Mouse (Mus musculus) spleen, adult 18-20 months (tissue): ENCODE data around the gene Vapa.
A peak's percentile ranks its signal among the peaks of the same experiment; 100 is the strongest.

ENCODE experiments used
- DNase-seq, 2 experiments: peaks; one replicate each; pipeline ENCODE4 v3.0.0; 2022; ENCODE audit warnings: mixed read lengths in 2 of 2

Gene Vapa

DNA sequence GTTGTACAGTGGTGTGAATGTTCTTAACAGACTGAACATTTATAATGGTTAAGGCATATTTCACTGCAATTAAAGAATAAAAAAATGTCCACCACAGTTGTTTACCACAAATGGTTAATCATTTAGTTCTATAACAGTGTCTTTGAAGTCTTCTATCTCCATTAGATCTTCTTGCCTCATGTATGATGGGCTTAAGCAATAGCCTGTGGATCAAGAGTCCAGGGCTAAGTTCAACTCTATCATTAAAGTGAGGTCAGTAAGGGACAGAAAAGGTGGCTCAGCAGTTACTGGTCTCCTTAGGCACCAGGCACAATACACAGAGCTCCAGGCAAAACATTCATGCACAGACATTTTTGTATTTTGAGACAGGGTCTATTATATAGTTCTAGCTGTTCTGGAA is 9.8 kb upstream of the Vapa start:
- DNase-seq: no peak

DNA sequence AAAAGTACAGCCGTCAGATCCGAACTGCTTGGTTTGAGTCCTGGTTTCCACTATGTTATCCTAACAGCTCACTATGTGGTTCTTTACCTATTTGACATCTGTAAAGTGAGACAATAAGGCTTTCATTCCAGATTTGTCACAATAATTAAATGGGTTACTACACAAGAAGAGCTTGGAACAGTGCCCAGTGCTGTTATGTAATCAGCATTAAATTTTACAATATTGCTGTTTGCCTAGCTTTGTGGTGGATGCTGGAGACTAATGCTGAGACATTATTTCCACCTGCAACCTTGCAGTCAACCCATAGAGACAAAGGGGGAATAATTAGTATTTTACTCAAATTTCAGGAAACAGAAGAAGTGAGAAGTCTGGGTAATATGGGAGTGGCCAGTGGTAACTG is 5.1 kb upstream of the Vapa start:
- DNase-seq: no peak

DNA sequence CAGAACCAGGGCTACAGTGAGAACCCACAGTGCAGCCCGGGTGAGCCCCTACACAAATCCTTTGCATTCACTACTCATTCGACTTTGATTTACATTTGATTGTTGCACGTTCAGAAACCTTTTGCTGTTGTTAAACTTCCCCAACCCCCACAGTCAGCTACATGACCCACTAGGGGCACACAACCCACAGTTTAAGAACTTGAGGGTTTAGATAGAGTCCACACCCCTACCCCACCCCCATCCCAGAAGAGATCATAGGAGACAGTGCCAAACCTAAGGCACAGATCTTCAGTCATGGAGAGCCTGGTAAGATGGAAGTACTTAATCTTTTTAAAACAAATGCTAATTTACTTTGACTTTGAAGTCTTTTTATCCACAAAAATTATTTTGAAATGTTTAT is 2.3 kb upstream of the Vapa start:
- no peak for DNase-seq

DNA sequence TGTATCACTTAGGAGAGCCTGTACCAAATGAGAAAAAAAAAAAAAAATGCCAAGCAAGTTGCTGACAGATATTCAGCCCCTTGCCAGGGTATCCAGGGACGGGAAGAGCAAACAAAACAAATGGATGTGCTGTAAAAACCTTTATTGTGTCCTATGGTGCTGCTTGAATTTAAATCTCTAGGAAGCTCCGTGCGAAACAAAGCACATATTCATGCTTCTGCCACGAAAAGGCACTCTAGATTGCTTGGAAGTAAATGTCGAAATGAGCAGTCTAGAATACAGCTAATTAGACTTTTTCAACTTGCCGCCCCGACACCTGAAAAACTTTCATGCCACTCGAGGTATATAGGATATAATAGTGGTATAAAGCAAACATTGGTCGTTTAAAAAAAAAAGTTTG is 1.1 kb upstream of the Vapa start:
- no peak for DNase-seq

DNA sequence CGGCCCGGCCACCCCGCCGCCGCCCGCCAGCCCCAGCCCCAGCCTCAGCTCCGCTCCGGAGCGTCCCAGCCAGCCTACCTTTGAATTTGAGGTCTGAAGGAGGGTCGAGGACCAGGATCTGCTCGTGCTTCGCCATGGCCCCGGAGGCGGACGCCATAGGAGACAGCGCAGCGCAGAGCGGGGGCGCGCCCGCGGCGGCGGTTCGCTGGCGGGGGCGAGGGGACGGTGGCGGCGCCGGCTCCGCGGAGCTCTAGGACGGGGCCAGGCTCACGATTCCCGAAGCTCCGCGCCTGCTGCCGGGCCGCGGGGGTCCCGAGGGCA is 253 bp downstream of the Vapa start:
- DNase-seq: no peak

DNA sequence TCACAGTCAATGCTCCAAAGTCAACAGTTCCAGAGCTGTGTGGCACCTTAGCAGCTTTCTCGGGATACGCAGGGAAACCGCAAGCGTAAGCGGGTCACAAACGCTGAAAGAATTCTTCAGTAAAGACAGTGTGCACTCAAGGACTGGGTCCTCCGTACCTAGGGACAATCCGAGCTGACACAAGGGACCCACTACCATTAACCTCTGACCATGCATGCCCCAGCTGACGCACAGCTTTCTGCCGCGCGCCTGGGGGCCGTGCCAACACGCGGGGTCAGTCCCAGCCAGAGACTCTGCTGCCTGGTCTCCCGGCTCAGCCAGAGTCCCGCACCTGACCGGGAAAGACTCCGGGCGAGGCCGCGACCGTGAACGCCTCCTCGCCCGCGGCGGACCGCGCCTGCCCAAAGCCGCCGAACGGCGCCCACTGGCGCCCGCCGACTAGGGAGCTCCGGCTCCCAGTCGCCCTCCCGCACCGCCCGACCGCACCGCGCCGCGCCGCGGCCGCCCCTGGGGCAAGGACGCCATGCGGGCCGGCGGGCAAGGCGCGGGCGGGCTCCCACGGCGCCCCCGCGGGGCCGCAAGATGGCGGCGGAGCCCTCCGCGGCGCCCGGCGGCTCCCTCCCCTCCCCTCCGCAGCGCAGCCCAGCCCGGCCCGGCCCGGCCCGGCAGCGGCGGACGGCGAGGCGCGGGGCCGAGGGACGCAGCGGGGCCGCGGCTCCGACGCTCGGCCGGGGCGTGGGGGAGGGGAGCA is 789 bp downstream of the Vapa start:
- peak; percentile 25 to 43 for DNase-seq

DNA sequence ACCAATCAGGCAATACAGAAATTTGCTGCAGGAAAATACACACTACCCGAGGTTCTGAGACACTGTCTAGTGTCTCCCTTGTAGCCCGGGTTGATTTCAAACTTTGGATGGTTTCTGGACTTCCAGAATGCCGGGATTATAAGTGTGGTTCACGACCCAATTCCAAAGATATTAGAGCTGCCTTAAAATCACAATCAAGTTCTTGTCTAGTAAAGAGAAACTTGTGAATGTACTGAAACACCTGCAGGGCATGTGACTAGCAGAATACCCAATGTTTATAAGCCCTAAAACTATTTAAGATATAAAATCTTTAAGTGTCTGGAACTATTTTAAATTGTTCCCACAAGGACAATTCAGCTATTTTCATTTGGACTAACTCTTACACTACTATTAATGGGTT is 1.6 kb downstream of the Vapa start:
- DNase-seq: no peak

DNA sequence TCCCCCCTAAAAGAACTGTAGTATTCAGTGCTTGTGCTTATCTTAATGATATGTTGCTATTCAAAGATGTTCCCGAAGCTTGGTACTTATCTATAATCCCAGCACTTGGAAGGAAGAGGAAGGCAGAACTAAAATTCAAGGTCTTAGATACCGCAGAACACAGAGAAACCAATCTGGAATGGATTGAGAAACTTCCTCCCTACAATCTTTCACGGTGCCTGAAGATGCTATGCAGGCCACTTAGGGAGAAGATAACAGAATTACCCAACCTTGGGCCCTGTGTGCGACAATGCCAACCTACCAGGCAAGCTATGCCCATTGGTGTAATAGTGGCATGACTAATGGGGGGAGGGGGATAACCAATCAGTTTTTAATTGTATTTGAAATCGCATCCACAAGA is 4.6 kb downstream of the Vapa start:
- DNase-seq: no peak

DNA sequence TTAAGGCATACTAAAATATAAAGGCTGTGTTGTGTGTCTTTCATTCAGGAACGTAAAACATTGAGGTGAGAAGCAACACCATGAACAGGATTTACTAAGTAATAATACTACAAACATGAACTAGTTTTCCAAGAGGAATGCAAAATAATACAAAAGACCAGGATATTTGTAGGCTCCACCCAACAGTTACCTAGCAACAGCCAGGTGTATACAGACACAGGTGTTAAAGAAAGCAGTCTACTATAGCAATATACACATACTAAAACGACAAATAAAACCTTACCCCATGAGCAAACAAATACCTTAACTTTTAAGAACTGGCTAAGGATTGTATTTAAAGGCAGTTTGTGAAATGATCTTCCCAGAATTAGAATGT is 5.1 kb downstream of the Vapa start:
- no peak for DNase-seq

DNA sequence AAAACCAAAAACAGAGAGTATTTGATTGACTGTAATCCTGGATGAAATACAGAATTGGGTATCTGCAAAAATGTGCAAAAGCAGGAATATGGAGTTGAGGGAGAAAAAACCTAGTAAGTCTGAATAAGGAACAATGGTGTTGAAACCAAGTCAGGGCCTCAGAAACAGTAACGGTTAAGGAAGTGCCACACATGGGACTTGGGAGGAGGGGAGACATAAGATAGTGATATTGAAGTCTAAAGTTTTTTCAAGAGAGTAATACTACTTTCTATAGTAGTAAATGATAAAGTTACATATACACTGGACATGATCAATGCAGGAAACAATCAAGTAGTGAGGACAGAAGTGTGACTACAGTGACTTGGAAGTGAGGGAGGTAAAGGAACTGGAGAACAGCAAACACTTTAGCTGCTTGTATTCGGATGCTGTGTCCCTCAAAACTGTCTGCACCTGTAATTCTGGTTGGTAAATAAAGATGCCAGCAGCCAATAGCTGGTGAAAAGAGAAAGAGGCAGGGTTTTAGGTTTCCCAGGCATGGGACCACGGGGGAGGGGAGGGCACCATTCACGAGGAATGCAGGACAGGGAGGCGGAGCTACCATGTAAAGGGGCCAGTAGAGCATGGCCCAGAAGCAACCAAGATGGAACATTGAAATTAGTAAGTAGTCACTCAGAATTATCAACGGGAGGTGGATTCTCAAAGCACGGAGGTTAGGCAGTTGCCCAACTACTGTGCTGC is 5.6 kb downstream of the Vapa start:
- no peak for DNase-seq

DNA sequence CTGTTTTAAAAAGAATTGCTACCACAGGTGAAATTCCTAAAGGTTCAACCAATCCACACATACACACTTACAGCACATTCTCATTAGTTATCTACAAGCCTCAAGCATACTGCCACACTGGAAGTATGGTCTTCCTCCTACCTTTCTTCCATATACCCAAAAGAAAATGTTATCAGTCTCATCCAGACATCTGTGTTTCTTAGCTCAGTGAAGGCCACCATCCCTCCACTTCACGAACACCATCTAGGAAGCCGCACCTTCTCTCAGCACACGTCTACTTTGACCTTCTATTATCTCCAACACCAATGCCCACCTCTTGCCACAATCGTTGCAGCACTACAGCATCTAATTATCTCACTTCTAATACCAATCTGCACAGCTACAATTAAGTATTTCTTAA is 7.3 kb downstream of the Vapa start:
- DNase-seq: no peak

DNA sequence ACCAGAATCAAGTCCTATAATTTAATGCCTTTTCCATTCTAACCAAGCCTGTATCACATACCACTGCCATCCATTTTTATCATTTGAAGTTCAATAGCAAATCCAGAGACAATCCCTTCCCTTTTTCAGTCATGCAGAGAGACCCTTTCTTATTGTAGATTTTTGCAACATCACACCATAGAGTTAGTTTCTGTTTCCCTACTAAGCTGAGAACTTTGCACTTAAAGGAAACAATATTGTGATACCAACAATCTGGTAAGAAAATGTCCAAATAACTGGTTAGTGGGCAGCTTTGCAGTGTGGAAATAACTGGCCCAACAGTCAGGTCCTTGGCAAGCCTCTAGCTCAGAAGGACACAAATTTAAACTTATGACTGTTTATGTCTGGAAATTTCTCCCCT is 8.5 kb downstream of the Vapa start:
- DNase-seq: no peak

DNA sequence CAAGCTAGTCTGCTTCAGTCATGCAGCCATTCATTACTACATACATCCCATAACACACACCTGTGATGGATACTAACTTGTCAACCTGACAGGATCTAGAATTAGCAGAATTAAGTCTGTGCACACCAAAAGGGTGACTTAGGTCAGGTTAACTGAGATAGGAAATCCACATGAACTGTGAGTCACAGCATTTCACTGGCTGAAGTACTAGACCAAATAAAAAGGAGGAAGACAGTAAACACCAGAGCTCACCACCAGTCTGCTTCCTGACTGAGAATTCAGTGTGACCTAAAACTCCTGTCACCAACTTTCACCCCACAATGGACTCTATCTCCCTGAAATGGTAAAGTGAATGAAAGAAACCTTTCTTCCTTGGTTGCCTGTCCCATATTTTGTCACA is 9.0 kb downstream of the Vapa start:
- DNase-seq: no peak

DNA sequence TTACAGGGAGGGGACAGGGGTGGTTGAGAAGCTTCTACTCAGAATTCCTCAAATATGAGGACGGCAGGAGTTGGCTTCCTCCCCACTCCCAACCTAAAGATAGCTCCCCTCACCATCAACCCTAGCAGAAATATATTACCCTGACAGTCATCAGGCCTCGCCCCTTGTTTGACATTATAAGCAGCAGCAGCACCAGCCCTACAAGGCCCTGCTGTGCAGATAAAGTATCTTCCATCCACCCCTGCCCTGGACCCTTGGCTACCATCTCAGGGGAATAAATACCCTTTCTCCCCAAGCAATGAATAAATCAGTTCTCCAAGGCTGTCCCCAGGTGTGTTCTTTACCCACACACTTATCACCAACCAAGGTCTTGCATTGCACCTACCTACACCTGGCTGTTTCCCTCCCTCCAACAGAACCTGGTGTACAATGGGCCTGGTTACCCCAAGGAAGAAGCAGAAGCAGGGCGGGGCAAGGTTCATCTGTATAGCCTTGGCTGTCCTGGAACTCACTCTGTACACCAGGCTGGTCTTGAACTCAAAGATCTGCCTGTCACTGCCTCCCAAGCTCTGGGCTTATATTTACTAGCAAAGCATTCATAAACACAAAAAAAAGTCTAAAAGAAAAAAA is 15.4 kb downstream of the Vapa start:
- no peak for DNase-seq

DNA sequence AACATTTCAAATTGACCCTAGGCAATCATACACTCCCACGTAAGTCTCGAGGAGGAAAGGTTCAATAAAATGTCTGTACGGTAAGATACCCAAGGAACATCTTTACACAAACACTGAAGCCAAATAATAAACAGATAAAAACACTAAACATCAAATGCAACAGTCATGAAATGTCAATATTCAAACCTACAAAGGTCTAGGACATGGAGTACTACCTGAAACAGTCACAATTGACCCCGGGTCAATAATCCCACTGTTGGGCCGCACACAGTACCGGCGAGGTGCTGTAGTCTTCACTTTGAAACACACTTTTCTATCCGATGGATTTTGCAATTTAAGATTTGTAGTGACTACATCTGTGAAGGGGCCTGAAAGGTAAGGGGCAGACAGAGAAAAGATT is 18.7 kb downstream of the Vapa start:
- DNase-seq: no peak

DNA sequence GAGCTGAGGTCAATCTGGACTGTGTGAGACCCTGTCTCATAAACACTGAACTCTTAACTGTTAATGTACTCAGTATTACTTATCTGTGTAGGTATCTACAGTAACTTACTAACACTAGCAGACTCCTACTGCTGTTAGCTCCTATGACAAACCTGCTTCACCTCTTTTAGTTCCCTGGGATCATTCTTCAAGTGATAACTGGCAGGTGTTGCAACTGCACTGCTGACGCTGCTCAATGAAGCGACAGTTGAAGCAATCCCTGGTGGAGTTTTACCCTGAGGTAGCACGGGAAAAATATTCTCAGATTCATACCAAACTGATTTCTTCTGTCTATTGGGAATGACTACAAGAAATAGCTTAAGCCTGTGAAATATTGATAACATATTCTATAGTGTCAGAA is 26.5 kb downstream of the Vapa start:
- no peak for DNase-seq

DNA sequence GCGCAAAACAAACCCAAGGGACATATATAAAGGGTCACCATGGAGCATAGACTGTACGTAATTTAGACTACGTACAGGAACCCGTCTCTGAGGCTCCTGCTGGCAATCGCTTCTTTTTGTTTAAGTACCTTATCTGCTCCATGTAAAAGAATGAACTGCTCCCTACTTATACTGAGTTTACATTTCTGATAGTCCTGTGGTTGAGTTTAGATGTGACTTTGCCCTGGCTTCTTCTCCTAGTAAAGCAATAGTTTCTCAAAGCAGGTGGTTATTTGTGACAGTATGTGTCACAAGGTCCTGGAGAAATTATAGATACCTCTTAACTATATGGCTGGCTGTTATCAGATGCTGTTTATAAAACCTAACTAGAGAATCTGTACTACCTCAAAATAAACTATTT is 31.9 kb downstream of the Vapa start:
- no peak for DNase-seq

DNA sequence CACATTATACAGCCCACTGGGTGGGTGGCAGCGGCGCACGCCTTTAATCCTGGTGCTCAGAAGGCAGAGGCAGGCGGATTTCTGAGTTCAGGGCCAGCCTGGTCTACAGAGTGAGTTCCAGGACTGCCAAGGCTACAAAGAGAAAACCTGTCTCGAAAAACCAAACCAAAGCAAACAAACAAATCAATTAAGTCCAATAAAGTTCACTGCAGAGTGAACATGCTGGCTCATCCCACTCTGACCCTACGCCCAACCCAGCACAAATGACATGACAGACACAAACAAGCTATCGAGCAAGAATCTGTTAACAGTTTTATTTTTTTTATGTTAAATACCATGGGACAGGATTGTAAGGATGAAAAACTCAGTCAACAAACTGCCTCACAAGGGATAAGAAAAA is 33.6 kb downstream of the Vapa start:
- no peak for DNase-seq

DNA sequence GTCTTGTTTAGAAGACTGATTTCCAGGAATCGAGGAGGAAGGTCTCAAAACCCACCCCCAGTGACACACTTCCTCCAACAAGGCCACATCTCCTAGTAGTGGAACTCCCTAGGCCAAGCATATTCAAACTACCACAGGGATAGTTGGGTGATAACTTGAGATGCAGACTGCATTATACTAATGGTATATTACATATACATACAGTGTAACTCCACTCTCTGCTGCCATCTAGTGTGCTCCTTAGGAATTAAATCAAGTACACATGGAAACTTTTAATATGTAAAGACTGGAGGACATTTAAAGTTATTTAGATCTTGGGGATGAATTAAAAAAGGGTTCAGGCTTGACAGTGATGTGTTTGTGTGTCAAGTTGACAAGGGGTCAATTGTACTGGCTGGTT is 38.0 kb downstream of the Vapa start:
- no peak for DNase-seq

DNA sequence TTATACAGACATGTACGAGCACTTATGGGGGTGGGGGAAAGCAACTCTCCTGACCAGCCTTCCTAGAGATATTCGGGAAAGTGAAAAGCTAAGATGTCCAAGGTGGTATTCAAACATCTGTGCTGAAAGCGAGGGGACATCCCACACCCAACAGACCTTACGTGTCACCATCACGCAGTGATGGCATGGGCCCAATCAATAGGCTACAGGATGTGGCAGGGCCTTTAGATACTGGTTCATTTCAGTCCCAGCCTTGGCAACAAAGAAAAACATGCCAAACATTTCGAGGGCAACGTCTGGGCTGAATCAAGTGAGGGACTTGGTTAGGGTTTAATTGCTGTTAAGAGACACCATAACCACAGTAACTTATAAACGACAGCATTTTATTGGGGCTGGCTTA is 38.5 kb downstream of the Vapa start:
- DNase-seq: no peak

DNA sequence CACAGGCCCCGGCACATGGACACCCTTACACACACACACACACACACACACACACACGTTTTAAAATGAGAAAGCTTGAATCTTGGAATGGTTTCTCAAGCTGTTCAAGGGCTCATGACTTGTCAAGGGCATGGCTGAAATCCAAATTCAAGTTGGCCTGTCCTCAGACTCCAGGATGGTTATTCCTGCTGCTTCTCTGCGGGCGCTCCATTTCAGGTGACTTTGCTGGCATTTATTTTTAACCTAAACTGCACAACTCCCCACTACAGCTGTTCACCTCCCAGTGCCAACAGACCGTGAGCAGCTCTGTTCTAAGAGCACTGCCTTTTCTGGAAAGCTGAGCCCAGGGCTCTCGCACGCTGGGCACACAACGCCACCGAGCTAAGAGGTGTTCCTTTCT is 41.5 kb downstream of the Vapa start:
- no peak for DNase-seq

DNA sequence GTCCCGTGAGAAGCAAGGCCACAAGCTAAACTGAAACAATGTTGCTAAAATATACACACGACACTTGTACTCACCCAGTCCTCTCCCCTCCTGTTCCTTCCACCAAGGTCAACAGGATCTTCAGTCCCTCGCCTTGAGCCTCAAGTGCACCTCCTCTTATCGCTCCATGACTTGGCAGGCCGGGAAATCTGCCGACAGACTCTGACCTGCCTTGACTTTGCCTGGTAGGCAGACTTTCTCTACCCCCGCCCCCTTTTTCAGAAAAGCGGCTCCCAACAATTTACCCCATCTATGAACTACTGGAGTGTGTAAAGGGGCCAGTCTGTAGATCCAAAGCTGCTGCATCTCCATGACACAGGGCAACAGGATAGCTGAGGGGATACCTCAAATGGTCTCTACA is 41.9 kb downstream of the Vapa start:
- no peak for DNase-seq

DNA sequence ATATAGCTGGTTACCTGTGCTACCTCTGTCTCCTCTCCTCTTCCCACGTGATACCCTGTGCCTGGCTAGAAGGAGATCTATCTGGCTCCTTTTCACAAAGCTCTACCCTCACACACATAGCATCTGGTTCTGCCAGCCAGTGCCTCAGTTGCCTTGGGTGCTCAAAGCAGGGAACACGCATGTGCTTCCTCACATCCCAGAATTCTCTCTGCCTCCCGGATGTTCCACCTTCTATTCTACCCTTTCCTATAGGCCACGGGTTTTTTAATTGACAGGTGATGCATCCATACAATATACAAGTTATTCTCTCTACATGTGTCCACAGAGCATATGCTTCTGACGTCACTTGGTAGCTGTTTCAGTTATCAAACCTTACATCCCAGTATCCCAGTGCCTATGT is 49.2 kb downstream of the Vapa start:
- no peak for DNase-seq

DNA sequence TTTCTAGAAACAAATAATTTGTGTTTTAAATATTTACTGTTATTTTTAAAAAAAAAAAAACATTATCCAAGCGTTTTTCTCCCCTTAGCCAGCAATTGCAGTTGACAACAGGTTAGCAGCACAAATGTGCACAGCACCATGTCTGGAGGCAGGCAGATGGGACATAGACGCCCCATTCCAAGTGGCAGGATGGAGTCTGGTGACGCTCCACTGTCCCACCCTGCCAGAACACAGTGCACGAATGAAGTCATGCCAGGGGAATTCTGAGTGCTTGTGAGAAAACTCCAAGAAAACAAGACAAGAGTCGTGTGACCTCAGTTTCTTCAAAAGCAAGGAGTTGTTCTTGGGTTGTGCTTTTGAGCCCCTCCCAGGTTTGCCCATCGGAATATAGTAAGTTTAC is 50.0 kb downstream of the Vapa start:
- DNase-seq: no peak

DNA sequence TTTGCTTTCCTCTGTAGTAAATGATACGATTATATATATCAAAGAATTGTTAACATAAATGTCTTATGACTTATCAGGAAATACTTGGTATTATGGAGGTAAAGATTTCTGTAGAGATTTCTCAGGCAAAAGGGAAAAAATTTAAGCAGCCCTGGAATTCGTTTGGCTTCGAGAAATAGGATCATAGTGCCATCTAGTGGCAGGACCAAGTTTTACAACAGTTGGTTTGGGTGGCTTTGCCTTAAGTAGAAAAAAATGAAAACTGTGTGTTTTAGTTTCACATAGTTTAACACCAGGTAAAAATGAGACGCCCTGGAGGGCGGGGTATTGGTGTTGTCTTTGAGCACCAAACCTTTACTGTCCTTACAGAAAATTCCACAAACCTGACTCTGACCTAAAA is 50.6 kb downstream of the Vapa start:
- DNase-seq: peak in 1 of 2 experiments; percentile 50
